Mouse (Mus musculus): ENCODE measurements around the gene Ccr10. TPM values are rescaled to one million over a fixed set of nuclear protein-coding genes. Genes with fewer than 3 reads are reported as not detected.

The Ccr10 gene
- total and polyA plus RNA-seq, 2 experiments from 2014 or later: 0.15 to 0.52 TPM

GRCm38 (mm10) chr11:101193076-101193475 is 17.8 kb upstream of the Ccr10 start:
- H3K36me3 ChIP-seq (ENCODE audit: insufficient read depth): peaks cover 32% of the 10 kb centered on the region
- TF ChIP-seq CTCF (IDR thresholded peaks at IDR 0.05; ENCODE audit: low read depth): no peak
- ATAC-seq (no peak), DNase-seq (no peak)
- no peak overlapping the region for H3K4me3 ChIP-seq (ENCODE audit: low read depth, low read length)
- no peaks in the 10 kb centered on the region for H3K9me3 ChIP-seq (ENCODE audit: low read length)
- no peak overlapping the region for H3K27ac ChIP-seq (ENCODE audit: low read depth, low read length)
- WGBS: 86% methylated on average over 7 of the region's 7 CpGs
- no peak overlapping the region for H3K9ac ChIP-seq
- H3K27me3 ChIP-seq (ENCODE audit: insufficient read depth, low read length): no peaks in the 10 kb centered on the region
- H3K4me1 ChIP-seq (ENCODE audit: insufficient read depth): no peaks in the 10 kb centered on the region
- no peak overlapping the region for H3K4me2 ChIP-seq (ENCODE audit: low read depth)

GRCm38 (mm10) chr11:101192646-101193045 is 17.4 kb upstream of the Ccr10 start:
- no peak for DNase-seq

GRCm38 (mm10) chr11:101191919-101192470 is 16.8 kb upstream of the Ccr10 start:
- no peak for DNase-seq
- no peak for ATAC-seq
- no peak for TF ChIP-seq CTCF (IDR thresholded peaks at IDR 0.05; ENCODE audit: low read depth)
- no peaks in the 10 kb centered on the region for H3K27me3 ChIP-seq (ENCODE audit: insufficient read depth, low read length)
- no peaks in the 10 kb centered on the region for H3K4me1 ChIP-seq (ENCODE audit: insufficient read depth)
- no peaks in the 10 kb centered on the region for H3K9me3 ChIP-seq (ENCODE audit: low read length)
- H3K4me3 ChIP-seq (ENCODE audit: low read depth, low read length): no peak overlapping the region
- H3K4me2 ChIP-seq (ENCODE audit: low read depth): no peak overlapping the region
- 80% methylated on average over 4 of the region's 4 CpGs for WGBS
- no peak overlapping the region for H3K9ac ChIP-seq
- H3K36me3 ChIP-seq (ENCODE audit: insufficient read depth): peaks cover 23% of the 10 kb centered on the region
- H3K27ac ChIP-seq (ENCODE audit: low read depth, low read length): no peak overlapping the region

More at GRCm38 (mm10) chr11:101192646-101193045, 17.4 kb upstream of the Ccr10 start:
- no peak for TF ChIP-seq CTCF (IDR thresholded peaks at IDR 0.05; ENCODE audit: low read depth)
- 85% methylated on average over 6 of the region's 6 CpGs for WGBS
- Histone ChIP-seq H3K9me3 (ENCODE audit: low read length) (no peaks in the 10 kb centered on the region), H3K27ac (ENCODE audit: low read depth, low read length) (no peak overlapping the region), H3K27me3 (ENCODE audit: insufficient read depth, low read length) (no peaks in the 10 kb centered on the region), H3K9ac (no peak overlapping the region), H3K4me3 (ENCODE audit: low read depth, low read length) (no peak overlapping the region), H3K4me1 (ENCODE audit: insufficient read depth) (no peaks in the 10 kb centered on the region), H3K4me2 (ENCODE audit: low read depth) (no peak overlapping the region), H3K36me3 (ENCODE audit: insufficient read depth) (peaks cover 28% of the 10 kb centered on the region)
- ATAC-seq: no peak

- H3K9me3 ChIP-seq (ENCODE audit: low read length): no peaks in the 10 kb centered on the region
- H3K9ac ChIP-seq: no peak overlapping the region
- no peaks in the 10 kb centered on the region for H3K27me3 ChIP-seq (ENCODE audit: insufficient read depth, low read length)
- peaks cover 16% of the 10 kb centered on the region for H3K36me3 ChIP-seq (ENCODE audit: insufficient read depth)
- H3K4me3 ChIP-seq (ENCODE audit: low read depth, low read length): no peak overlapping the region
- DNase-seq: no peak
- no peak for TF ChIP-seq CTCF (IDR thresholded peaks at IDR 0.05; ENCODE audit: low read depth)
- ATAC-seq: no peak
- no peaks in the 10 kb centered on the region for H3K4me1 ChIP-seq (ENCODE audit: insufficient read depth)
- WGBS: 56% methylated on average over 17 of the region's 17 CpGs
- no peak overlapping the region for H3K27ac ChIP-seq (ENCODE audit: low read depth, low read length)
- H3K4me2 ChIP-seq (ENCODE audit: low read depth): no peak overlapping the region
Measured at GRCm38 (mm10) chr11:101190913-101191907, 16.0 kb upstream of the Ccr10 start.

- Histone ChIP-seq H3K36me3 (ENCODE audit: insufficient read depth) (peaks cover 8% of the 10 kb centered on the region; the same call in 1 of the 2 replicates), H3K27ac (ENCODE audit: low read depth, low read length) (peak overlapping the region; percentile 35; the same call in 1 of the 2 replicates), H3K4me3 (ENCODE audit: low read depth, low read length) (no peak overlapping the region), H3K9me3 (ENCODE audit: low read length) (no peaks in the 10 kb centered on the region), H3K4me1 (ENCODE audit: insufficient read depth) (no peaks in the 10 kb centered on the region), H3K4me2 (ENCODE audit: low read depth) (no peak overlapping the region), H3K27me3 (ENCODE audit: insufficient read depth, low read length) (no peaks in the 10 kb centered on the region), H3K9ac (no peak overlapping the region)
- ATAC-seq (0 out of 2 replicates have a peak, but pooled peaks have one; percentile 6), DNase-seq (no peak)
- TF ChIP-seq CTCF (IDR thresholded peaks at IDR 0.05; ENCODE audit: low read depth): no peak
- WGBS: 45% methylated on average over 8 of the region's 8 CpGs
Measured at GRCm38 (mm10) chr11:101190181-101190912, 15.1 kb upstream of the Ccr10 start.

GRCm38 (mm10) chr11:101189495-101190180 is 14.4 kb upstream of the Ccr10 start:
- Histone ChIP-seq H3K9me3 (ENCODE audit: low read length) (no peaks in the 10 kb centered on the region), H3K27ac (ENCODE audit: low read depth, low read length) (peak overlapping the region; percentile 35; the same call in 1 of the 2 replicates), H3K27me3 (ENCODE audit: insufficient read depth, low read length) (no peaks in the 10 kb centered on the region), H3K4me2 (ENCODE audit: low read depth) (no peak overlapping the region), H3K4me3 (ENCODE audit: low read depth, low read length) (no peak overlapping the region), H3K9ac (no peak overlapping the region), H3K4me1 (ENCODE audit: insufficient read depth) (no peaks in the 10 kb centered on the region), H3K36me3 (ENCODE audit: insufficient read depth) (peaks cover 6% of the 10 kb centered on the region; the same call in 1 of the 2 replicates)
- TF ChIP-seq CTCF (IDR thresholded peaks at IDR 0.05; ENCODE audit: low read depth): no peak
- WGBS: 18% methylated on average over 6 of the region's 6 CpGs
- ATAC-seq (peak; percentile 86), DNase-seq (peak; percentile 58)

All from forebrain, postnatal 0 days (tissue).